8 mouse cellular contexts compared by ENCODE assay signal in genomic region chr5:77245463-77245786, GRCm38 (mm10). TPM values are rescaled to one million over a fixed set of nuclear protein-coding genes. Genes with fewer than 3 reads are reported as not detected.
DNase-seq lines count a peak whose midpoint lies in the region; ATAC-seq and TF ChIP-seq lines count a peak whose summit lies in the region.

No protein-coding gene starts in this region.

- peak overlapping the region; percentile 36 for H3K4me3 ChIP-seq in kidney, adult 2 months (ENCODE audit: insufficient read depth, low read depth, low read length)
- peak overlapping the region; percentile 53 for H3K4me3 ChIP-seq in bone marrow, adult 2 months (replicated peaks; ENCODE audit: control insufficient read depth, low read depth, low read length)
- peak overlapping the region; percentile 21 for H3K4me3 ChIP-seq in hindbrain, embryonic 15.5 days
- peak overlapping the region; percentile 18 for H3K4me3 ChIP-seq in midbrain, embryonic 13.5 days (replicated peaks)

- no peaks in the 10 kb centered on the region for H3K27me3 ChIP-seq in kidney, adult 2 months (replicated peaks; ENCODE audit: control insufficient read depth, insufficient read depth, low read length)
- no peaks in the 10 kb centered on the region for H3K27me3 ChIP-seq in hindbrain, embryonic 15.5 days
- no peaks in the 10 kb centered on the region for H3K27me3 ChIP-seq in midbrain, embryonic 13.5 days

- no peak for TF ChIP-seq POLR2A in kidney, adult 2 months (IDR thresholded peaks at IDR 0.05; ENCODE audit: low read depth, low read length)
- no peak for TF ChIP-seq POLR2A in bone marrow, adult 2 months (IDR thresholded peaks at IDR 0.05; ENCODE audit: borderline replicate concordance, control insufficient read depth, low read depth, low read length)

- H3K4me2 ChIP-seq in hindbrain, embryonic 15.5 days = peak overlapping the region; percentile 52
- peak overlapping the region; percentile 42 for H3K4me2 ChIP-seq in midbrain, embryonic 13.5 days (replicated peaks)

- no peak for TF ChIP-seq CTCF in kidney, adult 2 months (conservative IDR thresholded peaks at IDR 0.05; ENCODE audit: insufficient read depth, insufficient read length, low read depth, low read length)
- no peak for TF ChIP-seq CTCF in bone marrow, adult 2 months (IDR thresholded peaks at IDR 0.05; ENCODE audit: control insufficient read depth, insufficient read depth, low read length)

- peaks cover 3% of the 10 kb centered on the region; the same call in 1 of the 2 replicates for H3K4me1 ChIP-seq in kidney, adult 2 months (ENCODE audit: control insufficient read depth, insufficient read depth, low read length)
- H3K4me1 ChIP-seq in bone marrow, adult 2 months (ENCODE audit: control insufficient read depth, insufficient read depth, low read length) = no peaks in the 10 kb centered on the region; the same call in 1 of the 2 replicates
- peaks cover 19% of the 10 kb centered on the region for H3K4me1 ChIP-seq in hindbrain, embryonic 15.5 days (replicated peaks)
- peaks cover 19% of the 10 kb centered on the region for H3K4me1 ChIP-seq in midbrain, embryonic 13.5 days (replicated peaks)

- no peak for DNase-seq in kidney, adult 2 months
- DNase-seq in kidney, adult 18-20 months = no peak
- DNase-seq in adrenal gland, postnatal 4 days (ENCODE audit: low spot score in 2 of 2) = no peak
- DNase-seq in urinary bladder, postnatal 36 days (ENCODE audit: low spot score in 2 of 2) = no peak
- DNase-seq in retina, postnatal 1 day = no peak

- ATAC-seq in hindbrain, embryonic 15.5 days (ENCODE audit: low FRiP score, low read depth) = peak; percentile 28; the same call in 1 of the 2 replicates
- 0 out of 2 replicates have a peak, but pooled peaks have one; percentile 8 for ATAC-seq in midbrain, embryonic 13.5 days

- no peak overlapping the region for H3K9ac ChIP-seq in hindbrain, embryonic 15.5 days
- H3K9ac ChIP-seq in midbrain, embryonic 13.5 days (replicated peaks) = no peak overlapping the region

- H3K9me3 ChIP-seq in hindbrain, embryonic 15.5 days = no peaks in the 10 kb centered on the region
- no peaks in the 10 kb centered on the region for H3K9me3 ChIP-seq in midbrain, embryonic 13.5 days

- no peak overlapping the region for H3K27ac ChIP-seq in kidney, adult 2 months (ENCODE audit: insufficient read depth, low read depth, low read length)
- H3K27ac ChIP-seq in bone marrow, adult 2 months (ENCODE audit: control insufficient read depth, insufficient read depth, low read depth, low read length, poor library complexity) = no peak overlapping the region
- no peak overlapping the region for H3K27ac ChIP-seq in hindbrain, embryonic 15.5 days (replicated peaks)
- H3K27ac ChIP-seq in midbrain, embryonic 13.5 days = 0 out of 2 replicates have a peak overlapping the region, but pooled peaks have one; percentile 1

- 22% methylated on average over 7 of the region's 7 CpGs for WGBS in kidney, adult 2 months
- WGBS in bone marrow, adult 2 months = 26% methylated on average over 7 of the region's 7 CpGs
- 40% methylated on average over 7 of the region's 7 CpGs for WGBS in hindbrain, embryonic 15.5 days
- WGBS in midbrain, embryonic 13.5 days = 34% methylated on average over 7 of the region's 7 CpGs

- H3K36me3 ChIP-seq in kidney, adult 2 months (ENCODE audit: control insufficient read depth, insufficient read depth, low read length) = no peaks in the 10 kb centered on the region
- H3K36me3 ChIP-seq in hindbrain, embryonic 15.5 days = no peaks in the 10 kb centered on the region
- no peaks in the 10 kb centered on the region for H3K36me3 ChIP-seq in midbrain, embryonic 13.5 days

RNA-seq across cellular contexts. Expression of gene Rest, which starts 19.9 kb away (rescaled TPM):
- polyA plus RNA-seq in kidney, adult 2 months (2012; rRNA removed) = 7.3 and 8.3 TPM in 2 replicates
- polyA plus RNA-seq in bone marrow, adult 2 months (2011; ENCODE audit: insufficient read depth, insufficient read length, low replicate concordance, missing spikeins) = 4.7 and 9.5 TPM in 2 replicates
- polyA plus RNA-seq in hindbrain, embryonic 15.5 days (2015; fragmentation: Nextera tagmentation; extraction: Ambion mirVana) = 6.8 and 7.1 TPM in 2 replicates
- polyA plus RNA-seq in midbrain, embryonic 13.5 days (2015; fragmentation: Nextera tagmentation; extraction: Ambion mirVana) = 8.0 and 8.5 TPM in 2 replicates
- total RNA-seq in adrenal gland, postnatal 4 days (2021) = 10 to 100 TPM; 39.0 to 42.6 TPM

RNA-seq across cellular contexts. Expression of gene Spink2, which starts 34.2 kb away (rescaled TPM):
- polyA plus RNA-seq in kidney, adult 2 months (2012; rRNA removed) = 0.23 and 0.68 TPM in 2 replicates
- not detected in 2 replicates for polyA plus RNA-seq in bone marrow, adult 2 months (2011; ENCODE audit: insufficient read depth, insufficient read length, low replicate concordance, missing spikeins)
- polyA plus RNA-seq in hindbrain, embryonic 15.5 days (2015; fragmentation: Nextera tagmentation; extraction: Ambion mirVana) = 0.90 and 1.3 TPM in 2 replicates
- 0.48 TPM in 1 of 2 replicates, not detected in the other for polyA plus RNA-seq in midbrain, embryonic 13.5 days (2015; fragmentation: Nextera tagmentation; extraction: Ambion mirVana)
- total RNA-seq in adrenal gland, postnatal 4 days (2021) = under 1 TPM in 1 of 2 experiments, not detected in 1; 0.54 TPM
